Mouse (Mus musculus) ovary, postnatal 36 days (tissue): ENCODE measurements around the gene Lmnb2.

Experiments
- DNase-seq: peaks from one replicate; pipeline ENCODE4 v3.0.0; 2022; ENCODE audit warnings: low spot score, mixed read lengths

The Lmnb2 gene

GRCm38 (mm10) chr10:80917779-80918434 lies at the start of gene Lmnb2:
Gene Lmnb2, minus strand, starts transcription at chr10:80918245.
- peak; percentile 77 for DNase-seq

DNA sequence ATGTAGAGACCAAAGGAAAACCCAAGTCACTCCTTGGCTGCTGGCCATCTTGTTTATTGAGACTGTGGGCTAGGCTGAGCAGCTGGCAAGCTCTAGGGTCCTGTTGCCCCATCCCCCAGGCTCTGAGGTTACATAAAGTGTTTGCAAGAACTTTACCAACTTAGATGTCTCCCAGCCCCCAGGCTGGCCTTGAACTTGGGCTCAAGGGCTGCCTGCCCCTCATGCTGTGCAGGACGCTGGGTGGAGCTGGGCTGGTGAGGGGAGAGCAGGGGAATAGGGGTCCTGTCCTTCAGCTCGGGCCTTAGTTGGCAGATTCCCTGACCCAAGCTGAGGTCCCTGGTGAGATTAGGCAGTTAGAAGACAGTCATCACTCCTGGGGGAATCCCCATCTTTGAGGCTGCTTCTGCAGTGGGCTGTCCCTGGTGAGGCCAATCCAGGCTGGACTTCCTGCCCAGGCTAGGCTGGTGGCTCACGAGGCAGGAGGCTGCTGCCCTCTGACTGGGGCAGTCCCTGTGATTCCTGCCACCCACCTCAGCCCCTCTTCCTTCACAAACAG lies 49.1 kb upstream of the Lmnb2 start:
- DNase-seq: peak; percentile 57

GRCm38 (mm10) chr10:80966296-80966695 lies 48.3 kb upstream of the Lmnb2 start:
- DNase-seq: peak; percentile 53

DNA sequence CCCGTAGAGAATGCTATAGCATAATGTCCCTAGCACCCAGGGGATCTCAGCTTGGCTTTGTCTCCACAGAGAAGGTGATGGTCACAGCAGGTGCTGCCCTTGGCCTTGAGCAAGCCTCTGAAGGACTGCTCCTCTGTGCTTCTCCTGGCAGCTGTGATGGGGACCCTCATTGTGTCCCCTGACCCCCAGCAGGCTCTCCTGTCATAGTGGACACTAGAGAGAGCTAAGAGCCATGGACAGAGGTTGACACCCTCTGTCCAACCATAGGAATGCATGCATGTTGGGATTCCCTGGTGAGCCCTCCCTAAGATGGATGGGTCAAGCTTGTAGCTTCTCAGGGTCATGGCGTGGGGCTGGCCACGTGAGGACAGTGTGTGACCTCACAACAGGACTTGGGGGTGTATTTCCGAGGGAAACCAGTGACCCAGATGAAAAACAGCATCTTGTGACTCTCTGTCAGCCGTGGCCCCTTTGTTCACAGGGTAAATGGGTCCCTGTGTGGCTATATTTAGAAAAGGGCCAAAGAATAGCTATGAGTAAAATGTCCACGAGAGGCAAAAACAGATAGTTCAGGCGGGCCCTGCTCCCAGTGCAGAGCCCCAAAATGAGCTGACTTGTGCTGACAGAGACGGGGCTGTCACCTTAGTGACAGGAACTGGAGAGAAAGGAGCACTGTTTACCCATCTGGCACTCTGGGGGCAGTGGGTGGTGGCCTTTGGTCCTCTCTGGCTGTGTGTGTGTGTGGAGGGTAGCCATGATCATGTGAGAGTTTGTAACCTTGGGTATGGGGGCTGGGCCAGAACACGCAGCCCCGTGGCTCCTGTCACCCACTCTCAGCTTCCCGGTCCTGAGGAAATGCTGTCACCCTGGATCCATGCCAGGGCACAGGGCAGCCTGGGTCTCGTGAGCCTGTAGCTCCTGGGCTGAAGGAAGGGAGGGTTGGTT lies 45.3 kb upstream of the Lmnb2 start:
- DNase-seq: peak; percentile 48

- no peak for DNase-seq
Measured at GRCm38 (mm10) chr10:80962585-80962984, 44.5 kb upstream of the Lmnb2 start.

DNA sequence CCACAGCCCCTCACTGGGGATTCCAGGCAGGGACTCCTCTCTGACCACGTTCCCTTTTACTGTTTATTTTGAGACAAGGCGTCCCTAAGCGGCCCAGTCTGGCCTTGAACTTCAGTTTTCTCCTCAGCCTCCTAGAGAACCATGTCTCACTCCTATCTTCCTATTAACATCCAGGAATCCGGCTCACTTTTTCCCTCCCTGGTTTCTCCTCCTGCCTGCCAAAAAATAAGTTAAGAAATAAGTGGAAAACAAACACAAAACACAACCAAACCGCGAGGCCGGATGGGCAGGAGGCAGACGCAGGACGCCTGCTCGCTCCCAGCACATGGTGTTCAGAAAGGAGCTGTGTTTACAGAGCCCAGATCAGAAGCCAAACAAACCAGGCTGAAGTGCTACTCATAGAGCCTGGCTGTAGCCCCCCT lies 44.0 kb upstream of the Lmnb2 start:
- peak; percentile 55 for DNase-seq

GRCm38 (mm10) chr10:80960551-80961508 lies 42.8 kb upstream of the Lmnb2 start:
- DNase-seq: peak; percentile 62

GRCm38 (mm10) chr10:80958979-80959637 lies 41.1 kb upstream of the Lmnb2 start:
- no peak for DNase-seq

GRCm38 (mm10) chr10:80957791-80958190 lies 39.7 kb upstream of the Lmnb2 start:
- no peak for DNase-seq

DNA sequence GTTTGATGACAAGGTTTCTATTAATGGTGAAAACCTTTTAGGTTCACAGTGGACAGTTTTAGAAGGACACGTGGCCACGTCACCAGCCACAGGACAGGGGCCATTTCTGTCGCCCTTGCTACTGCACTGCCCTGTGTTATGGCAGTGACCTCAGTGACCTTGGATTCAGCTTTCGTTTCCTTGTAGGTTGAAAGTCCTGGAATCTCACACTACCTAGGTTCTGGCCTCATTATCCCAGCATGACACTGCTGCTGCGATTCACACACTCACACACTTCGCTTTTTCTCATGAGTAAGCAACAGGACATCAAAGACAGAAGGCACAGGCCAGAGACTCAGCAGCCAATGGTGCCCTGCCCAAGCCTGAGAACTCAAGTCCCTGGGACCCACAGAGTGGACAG lies 38.9 kb upstream of the Lmnb2 start:
- DNase-seq: no peak

GRCm38 (mm10) chr10:80956385-80956784 lies 38.3 kb upstream of the Lmnb2 start:
- DNase-seq: no peak

- DNase-seq: peak; percentile 53
Measured at GRCm38 (mm10) chr10:80955536-80955935, 37.5 kb upstream of the Lmnb2 start.

GRCm38 (mm10) chr10:80954843-80955242 lies 36.8 kb upstream of the Lmnb2 start:
- DNase-seq: no peak

DNA sequence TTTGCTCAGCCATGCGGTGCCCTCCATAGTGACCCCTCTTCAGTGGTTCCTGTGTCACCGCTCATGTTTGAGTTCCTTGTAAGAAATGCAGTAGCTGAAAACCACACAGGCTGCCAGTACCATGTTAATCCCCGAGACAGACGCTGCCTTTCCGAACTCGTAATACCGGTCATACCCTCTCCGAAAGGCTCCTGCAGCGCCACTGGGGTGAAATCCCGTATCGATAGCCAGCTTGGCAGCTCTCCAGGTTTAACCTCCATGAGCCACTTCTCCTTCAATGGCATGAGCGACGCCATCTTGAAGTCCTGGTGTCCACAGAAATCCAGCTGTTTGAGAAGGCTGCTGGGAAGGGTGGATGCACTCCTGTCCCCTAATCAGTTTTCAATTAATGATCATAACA lies 36.4 kb upstream of the Lmnb2 start:
- DNase-seq: no peak

- DNase-seq: no peak
Measured at GRCm38 (mm10) chr10:80952449-80952848, 34.4 kb upstream of the Lmnb2 start.

- no peak for DNase-seq
Measured at GRCm38 (mm10) chr10:80951761-80952390, 33.8 kb upstream of the Lmnb2 start.

- DNase-seq: no peak
Measured at GRCm38 (mm10) chr10:80950314-80950713, 32.3 kb upstream of the Lmnb2 start.

- no peak for DNase-seq
Measured at GRCm38 (mm10) chr10:80949081-80949480, 31.0 kb upstream of the Lmnb2 start.

GRCm38 (mm10) chr10:80948570-80948969 lies 30.5 kb upstream of the Lmnb2 start:
- DNase-seq: no peak

DNA sequence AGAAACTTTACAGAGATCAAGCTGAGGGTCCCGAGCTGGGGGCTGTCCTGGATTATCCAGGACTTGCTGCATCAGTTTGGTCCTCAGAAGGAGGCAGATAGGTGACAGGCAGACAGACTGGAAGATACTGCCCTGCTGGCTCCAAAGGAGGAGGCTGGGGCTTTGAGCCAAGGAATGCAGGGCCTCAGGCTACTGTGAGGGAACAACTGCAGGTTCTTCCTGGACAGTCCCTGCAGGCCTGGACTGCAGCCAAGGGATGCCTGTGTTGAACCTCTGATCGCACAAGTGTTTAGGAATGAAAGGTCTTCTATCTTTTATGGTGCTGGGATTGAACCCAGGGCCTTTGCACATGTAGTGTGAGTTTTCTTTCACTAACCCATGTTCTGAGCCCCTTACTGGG lies 29.8 kb upstream of the Lmnb2 start:
- peak; percentile 37 for DNase-seq
